Mouse (Mus musculus) brain, embryonic 14.5 days (tissue): ENCODE measurements around the gene Fbxo27.

Source experiments
- CTCF ChIP-seq: fragments of 200-500 bp; IDR thresholded peaks from 2 replicates; pipeline ENCODE4 v1.5.1; 2012; ENCODE audit warnings: inconsistent platforms, mild to moderate bottlenecking, moderate library complexity, borderline replicate concordance; ENCODE audit not compliant: insufficient read depth, insufficient read length; ENCODE audit errors: extremely low read depth
- POLR2A ChIP-seq: fragments of 200-500 bp; IDR thresholded peaks from 2 replicates; pipeline ENCODE4 v1.6.1; 2012; ENCODE audit warnings: mild to moderate bottlenecking, inconsistent platforms, borderline replicate concordance; ENCODE audit not compliant: poor library complexity, insufficient read depth, insufficient read length, severe bottlenecking; ENCODE audit errors: extremely low read depth

GRCm38 (mm10) chr7:28727649-28728340 lies 35.1 kb downstream of the Fbxo27 start:
- TF ChIP-seq CTCF (peak; percentile 48; the same call in 1 of the 2 replicates), POLR2A (no peak)
